Mouse (Mus musculus): Measurements from ENCODE around the gene Gpr108.

- TF ChIP-seq CTCF (IDR thresholded peaks at IDR 0.05; ENCODE audit: low read depth, low read length) (no peak), POLR2A (IDR thresholded peaks at IDR 0.05; ENCODE audit: borderline replicate concordance, low read depth, low read length) (no peak)
Observed at GRCm38 (mm10) chr17:57247393-57248200, 649 bp downstream of the Gpr108 start.
